Mouse (Mus musculus) left cerebral cortex, adult 2 months (tissue): ENCODE results near the gene Spesp1. TPM values are rescaled to one million over a fixed set of nuclear protein-coding genes. Genes with fewer than 3 reads are reported as not detected.
A peak's percentile ranks its signal among the peaks of the same experiment; 100 is the strongest.

Experiments used
- DNase-seq, 2 experiments: peaks; one replicate each; pipeline ENCODE4 v3.0.0; 2021 to 2022; ENCODE audit warnings: low spot score in 2 of 2, mixed read lengths in 1 of 2; ENCODE audit errors: extremely low spot score in 1 of 2
- H3K27ac ChIP-seq: fragments of 200-600 bp; 2 replicates; pipeline ENCODE4 v1.8.1; 2022
- H3K4me3 ChIP-seq: fragments of 200-600 bp; 2 replicates; pipeline ENCODE4 v1.8.1; 2022
- CTCF ChIP-seq: fragments of 200-600 bp; IDR thresholded peaks from 2 replicates; pipeline ENCODE4 v1.8.1; 2022; ENCODE audit warnings: antibody characterized with exemption, mild to moderate bottlenecking, moderate library complexity
- intact Hi-C: fragments of 180-260 bp; cut with DNase I; formaldehyde crosslinking; loops from one replicate; pipeline ENCODE4 v1.15.1; 2025
- long read RNA-seq, 2 experiments: library from polyadenylated mRNA; stranded (forward); transcript quantifications; one replicate each; pipeline ENCODE4 v2.0.0; 2021; ENCODE audit warnings: borderline mapping rate in 2 of 2
- total RNA-seq, 2 experiments: library from RNA; stranded (reverse); gene quantifications; 2 replicates each; pipeline ENCODE4 v1.2.3; 2021

Gene Spesp1
- total RNA-seq = under 1 TPM in 1 of 2 experiments, not detected in 1; 0.14 TPM
- long read RNA-seq, experiment 1 = 0 reads
- long read RNA-seq, experiment 2 = 0 reads

- intact Hi-C loops = loop anchor here (10.0 kb wide), 1 partner anchor 1183 kb away; no protein-coding TSS in a partner anchor
- TF ChIP-seq CTCF = no peak
- DNase-seq = no peak
- Histone ChIP-seq H3K4me3 (no peak within 1 kb of the TSS), H3K27ac (no peak within 1 kb of the TSS)
Observed at GRCm38 (mm10) chr9:62281991-62282390, at the start of gene Spesp1. Gene Spesp1, minus strand, starts transcription at chr9:62282208.

GRCm38 (mm10) chr9:62325965-62326364 is 44.0 kb upstream of the Spesp1 start:
- no peak for DNase-seq
- Histone ChIP-seq H3K27ac (no peak overlapping the region), H3K4me3 (no peak overlapping the region)
- intact Hi-C loops = no loop called here
- TF ChIP-seq CTCF = no peak; the same call in 1 of the 2 replicates

- Histone ChIP-seq H3K4me3 (no peak overlapping the region), H3K27ac (no peak overlapping the region)
- TF ChIP-seq CTCF = no peak
- DNase-seq = no peak
- intact Hi-C loops = no loop called here
Observed at GRCm38 (mm10) chr9:62323816-62324215, 41.8 kb upstream of the Spesp1 start.

- peak; percentile 26 for TF ChIP-seq CTCF
- no peak for DNase-seq
- no peak overlapping the region for H3K27ac ChIP-seq
- intact Hi-C loops = no loop called here
- H3K4me3 ChIP-seq = no peak overlapping the region
Observed at GRCm38 (mm10) chr9:62318729-62319128, 36.7 kb upstream of the Spesp1 start.

GRCm38 (mm10) chr9:62315556-62315955 is 33.5 kb upstream of the Spesp1 start:
- Histone ChIP-seq H3K4me3 (no peak overlapping the region), H3K27ac (peak overlapping the region; percentile 42; the same call in 1 of the 2 replicates)
- intact Hi-C loops = no loop called here
- DNase-seq = peak in 1 of 2 experiments; percentile 15
- TF ChIP-seq CTCF = no peak

- H3K27ac ChIP-seq = no peak overlapping the region
- DNase-seq = no peak
- intact Hi-C loops = loop anchor here (5.0 kb wide), 2 partner anchors 115 to 175 kb away; no protein-coding TSS in a partner anchor
- no peak overlapping the region for H3K4me3 ChIP-seq
- TF ChIP-seq CTCF = no peak
Observed at GRCm38 (mm10) chr9:62296891-62297290, 14.9 kb upstream of the Spesp1 start.

GRCm38 (mm10) chr9:62295006-62295698 is 13.1 kb upstream of the Spesp1 start:
- peak; percentile 90 for TF ChIP-seq CTCF
- Histone ChIP-seq H3K27ac (no peak overlapping the region), H3K4me3 (no peak overlapping the region)
- intact Hi-C loops = loop anchor here (1.0 to 5.0 kb wide), 4 partner anchors 78 to 258 kb away; no protein-coding TSS in a partner anchor
- peak; percentile 82 to 83 for DNase-seq

- no peak for TF ChIP-seq CTCF
- no peak overlapping the region for H3K27ac ChIP-seq
- DNase-seq = no peak
- H3K4me3 ChIP-seq = no peak overlapping the region
- intact Hi-C loops = loop anchor here (2.0 to 10.0 kb wide), 4 partner anchors 267 to 1177 kb away; no protein-coding TSS in a partner anchor
Observed at GRCm38 (mm10) chr9:62287633-62288025, 5.6 kb upstream of the Spesp1 start.

- no peak overlapping the region for H3K4me3 ChIP-seq
- H3K27ac ChIP-seq = no peak overlapping the region
- DNase-seq = peak; percentile 73 to 75
- TF ChIP-seq CTCF = peak; percentile 88
- intact Hi-C loops = loop anchor here (2.0 to 10.0 kb wide), 4 partner anchors 268 to 1178 kb away; no protein-coding TSS in a partner anchor
Observed at GRCm38 (mm10) chr9:62286967-62287632, 5.1 kb upstream of the Spesp1 start.

GRCm38 (mm10) chr9:62284266-62284665 is 2.3 kb upstream of the Spesp1 start:
- H3K27ac ChIP-seq = no peak overlapping the region
- H3K4me3 ChIP-seq = no peak overlapping the region
- TF ChIP-seq CTCF = no peak
- peak; percentile 67 to 79 for DNase-seq
- intact Hi-C loops = loop anchor here (10.0 kb wide), 1 partner anchor 1181 kb away; no protein-coding TSS in a partner anchor

- no peak for DNase-seq
- intact Hi-C loops = no loop called here
Observed at GRCm38 (mm10) chr9:62276899-62277298, 5.1 kb downstream of the Spesp1 start.

More at GRCm38 (mm10) chr9:62276899-62277298, 5.1 kb downstream of the Spesp1 start:
- no peak for TF ChIP-seq CTCF
- no peak overlapping the region for H3K4me3 ChIP-seq
- H3K27ac ChIP-seq = peak overlapping the region; percentile 78; the same call in 1 of the 2 replicates
